Mouse (Mus musculus) embryonic facial prominence, embryonic 12.5 days (tissue): ENCODE measurements around the gene Hnrnpul1. TPM values are rescaled to one million over a fixed set of nuclear protein-coding genes. Genes with fewer than 3 reads are reported as not detected.
A peak's percentile ranks its signal among the peaks of the same experiment; 100 is the strongest.

Experiments used
- ATAC-seq: fragments of 200-750 bp; cut with Nextera tagmentation; 2 replicates; pipeline ENCODE4 v1.8.0; 2017; ENCODE audit not compliant: insufficient number of reproducible peaks, insufficient read depth, low FRiP score, low TSS enrichment
- H3K27ac ChIP-seq: fragments of 300-500 bp; sonication (generic); 2 replicates; pipeline ENCODE4 v1.5.1; 2016; ENCODE audit warnings: mild to moderate bottlenecking
- H3K27me3 ChIP-seq: fragments of 300-500 bp; sonication (generic); 2 replicates; pipeline ENCODE4 v1.6.1; 2016; ENCODE audit warnings: mild to moderate bottlenecking, moderate library complexity
- H3K36me3 ChIP-seq: fragments of 300-500 bp; sonication (generic); 2 replicates; pipeline ENCODE4 v1.6.1; 2016; ENCODE audit warnings: mild to moderate bottlenecking
- H3K4me1 ChIP-seq: fragments of 300-500 bp; sonication (generic); 2 replicates; pipeline ENCODE4 v1.6.1; 2016
- H3K4me2 ChIP-seq: fragments of 300-500 bp; sonication (generic); replicated peaks from 2 replicates; pipeline ENCODE4 v1.6.1; 2016; ENCODE audit warnings: mild to moderate bottlenecking, moderate library complexity
- H3K4me3 ChIP-seq: fragments of 300-500 bp; sonication (generic); 2 replicates; pipeline ENCODE4 v1.5.1; 2016; ENCODE audit warnings: mild to moderate bottlenecking
- H3K9ac ChIP-seq: fragments of 300-500 bp; sonication (generic); 2 replicates; pipeline ENCODE4 v1.6.1; 2016; ENCODE audit warnings: mild to moderate bottlenecking, moderate library complexity
- H3K9me3 ChIP-seq: fragments of 300-500 bp; sonication (generic); 2 replicates; pipeline ENCODE4 v1.6.1; 2016; ENCODE audit warnings: mild to moderate bottlenecking, moderate library complexity
- WGBS: fragments of 180-500 bp; shearing (Covaris S2); methylation state at CpG from one replicate; pipeline ENCODE4 v1.1.7; 2016; 5-methylcytosine and 5-hydroxymethylcytosine counted together
- polyA plus RNA-seq: library from polyadenylated mRNA; unstranded; fragments of >200 nt; fragmentation: Nextera tagmentation; extraction: Ambion mirVana; gene quantifications from 2 replicates; pipeline ENCODE4 v1.2.1, GENCODE M21; 2016

The Hnrnpul1 gene
- polyA plus RNA-seq, 1 experiment from 2014 or later = 72.8 TPM

DNA sequence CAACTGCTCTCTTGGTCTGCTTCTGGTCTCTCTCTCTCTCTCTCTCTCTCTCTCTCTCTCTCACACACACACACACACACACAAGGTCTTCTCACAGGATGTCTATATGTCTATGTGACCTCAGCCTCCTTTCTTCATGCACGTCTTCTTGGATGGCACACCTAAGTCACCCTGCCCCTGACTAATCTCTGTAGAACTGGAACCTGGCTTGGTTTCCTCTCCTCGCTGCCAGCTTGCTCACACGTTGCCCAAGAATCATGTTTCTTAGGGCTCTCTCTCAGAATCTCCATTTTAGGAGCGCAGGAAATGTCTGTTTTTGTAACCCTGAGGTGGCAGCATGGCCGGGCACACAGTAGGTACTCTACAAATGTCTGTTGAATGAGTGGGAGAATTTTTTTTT is 25.5 kb upstream of the Hnrnpul1 start:
- 88% methylated on average over 5 of the region's 5 CpGs for whole genome bisulfite sequencing
- H3K27me3 ChIP-seq = no peaks in the 10 kb centered on the region
- H3K36me3 ChIP-seq = peaks cover 56% of the 10 kb centered on the region
- no peaks in the 10 kb centered on the region for H3K9me3 ChIP-seq
- no peak overlapping the region for H3K4me2 ChIP-seq
- no peak overlapping the region for H3K27ac ChIP-seq
- H3K4me1 ChIP-seq = peaks cover 18% of the 10 kb centered on the region
- H3K9ac ChIP-seq = no peak overlapping the region
- no peak overlapping the region for H3K4me3 ChIP-seq
- ATAC-seq = no peak

DNA sequence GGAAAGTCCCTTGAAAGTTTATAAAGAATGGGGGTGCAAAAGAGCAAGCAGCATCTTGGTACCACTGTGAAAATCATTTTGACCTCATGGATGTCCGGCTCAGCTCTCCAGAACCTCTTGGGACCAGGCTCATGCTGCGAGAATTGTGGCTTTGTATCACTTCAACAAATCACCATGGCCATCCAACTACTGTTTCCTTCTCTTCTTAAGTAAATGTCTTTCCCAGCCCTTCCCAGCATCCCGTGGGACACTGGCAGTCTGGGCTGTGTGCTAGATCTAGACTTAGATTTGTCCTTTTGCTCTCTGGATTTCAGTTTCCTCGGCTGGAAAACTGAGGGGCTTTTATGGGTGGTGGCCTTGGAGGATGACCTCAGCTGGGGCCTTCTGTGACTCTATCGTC is 13.7 kb upstream of the Hnrnpul1 start:
- H3K4me2 ChIP-seq = no peak overlapping the region
- no peaks in the 10 kb centered on the region for H3K9me3 ChIP-seq
- no peak overlapping the region for H3K9ac ChIP-seq
- ATAC-seq = no peak
- H3K27me3 ChIP-seq = no peaks in the 10 kb centered on the region
- no peak overlapping the region for H3K27ac ChIP-seq
- WGBS = 88% methylated on average over 5 of the region's 5 CpGs
- H3K36me3 ChIP-seq = peaks cover 85% of the 10 kb centered on the region
- H3K4me1 ChIP-seq = no peaks in the 10 kb centered on the region
- no peak overlapping the region for H3K4me3 ChIP-seq

DNA sequence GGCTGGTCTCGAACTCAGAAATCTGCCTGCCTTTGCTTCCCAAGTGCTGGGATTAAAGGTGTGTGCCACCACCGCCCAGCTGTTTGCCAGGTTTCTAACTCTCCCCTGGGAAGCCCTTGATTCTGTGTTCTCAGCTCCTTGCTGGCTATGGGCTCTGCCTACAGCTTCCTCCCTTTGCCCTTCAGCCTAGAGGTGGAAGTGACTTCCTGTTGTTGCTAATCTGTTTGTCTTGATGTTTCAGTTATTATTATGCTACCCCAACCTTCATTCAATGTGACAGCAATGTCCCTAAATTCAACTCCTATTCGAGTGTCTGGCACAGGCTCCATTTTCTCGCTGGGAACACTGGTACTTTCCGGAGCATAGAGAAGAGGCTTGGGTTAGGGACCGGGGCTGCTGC is 11.6 kb upstream of the Hnrnpul1 start:
- Histone ChIP-seq H3K36me3 (peaks cover 87% of the 10 kb centered on the region), H3K9ac (no peak overlapping the region)

DNA sequence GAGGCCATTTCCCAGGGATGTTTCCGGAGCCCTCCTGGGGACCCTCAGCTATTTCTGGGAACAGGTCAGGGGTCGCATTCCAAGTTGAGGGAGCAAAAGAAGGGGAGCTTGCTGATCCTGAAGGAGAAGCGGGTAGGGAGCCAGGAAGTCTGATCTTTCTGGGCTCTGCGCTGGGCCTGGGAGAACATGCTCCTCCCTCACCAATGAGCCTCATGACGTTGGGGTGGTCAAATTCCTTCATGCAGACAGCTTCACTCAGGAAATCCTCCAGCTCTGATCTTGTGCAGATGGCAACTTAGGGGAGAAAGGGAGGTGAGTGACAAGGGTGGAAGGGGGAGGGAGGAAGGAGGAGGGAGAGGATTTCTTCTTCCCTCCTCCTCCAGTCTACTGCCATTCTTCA is 9.7 kb upstream of the Hnrnpul1 start:
- Histone ChIP-seq H3K27me3 (no peaks in the 10 kb centered on the region), H3K4me1 (no peaks in the 10 kb centered on the region), H3K4me3 (no peak overlapping the region), H3K4me2 (no peak overlapping the region), H3K27ac (peak overlapping the region; percentile 24; the same call in 1 of the 2 replicates), H3K9ac (no peak overlapping the region), H3K9me3 (no peaks in the 10 kb centered on the region), H3K36me3 (peaks cover 87% of the 10 kb centered on the region)
- ATAC-seq = no peak
- 35% methylated on average over 5 of the region's 5 CpGs for WGBS

More for the DNA sequence above, 11.6 kb upstream of the Hnrnpul1 start:
- no peak for ATAC-seq
- Histone ChIP-seq H3K9me3 (no peaks in the 10 kb centered on the region), H3K4me2 (no peak overlapping the region), H3K27ac (no peak overlapping the region), H3K4me3 (no peak overlapping the region), H3K4me1 (no peaks in the 10 kb centered on the region), H3K27me3 (no peaks in the 10 kb centered on the region)
- 88% methylated on average over 6 of the region's 6 CpGs for WGBS

DNA sequence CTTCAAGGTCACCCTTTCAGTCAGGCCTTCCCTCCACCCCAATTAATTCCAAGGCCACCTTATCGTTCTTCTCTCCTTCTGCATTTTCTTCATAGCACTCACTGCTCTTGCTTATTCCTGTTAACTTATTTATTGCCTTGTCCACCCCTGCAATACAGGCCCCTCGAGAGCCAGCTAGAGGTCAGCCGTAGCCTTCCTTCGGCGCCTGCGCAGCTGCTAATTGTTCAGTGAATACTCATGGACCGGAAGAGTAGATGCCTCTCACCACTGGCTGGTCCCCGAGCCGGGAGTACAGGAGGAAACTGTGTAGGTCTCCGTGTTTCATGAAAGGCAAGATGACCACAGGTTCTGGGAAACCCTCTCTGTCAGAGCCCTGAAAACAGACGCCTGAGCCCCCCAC is 9.1 kb upstream of the Hnrnpul1 start:
- no peak overlapping the region for H3K4me2 ChIP-seq
- H3K9me3 ChIP-seq = no peaks in the 10 kb centered on the region
- H3K27ac ChIP-seq = 0 out of 2 replicates have a peak overlapping the region, but pooled peaks have one; percentile 24
- peaks cover 85% of the 10 kb centered on the region for H3K36me3 ChIP-seq
- H3K9ac ChIP-seq = no peak overlapping the region
- no peak for ATAC-seq
- 66% methylated on average over 11 of the region's 11 CpGs for WGBS
- no peaks in the 10 kb centered on the region for H3K27me3 ChIP-seq
- no peak overlapping the region for H3K4me3 ChIP-seq
- no peaks in the 10 kb centered on the region for H3K4me1 ChIP-seq

DNA sequence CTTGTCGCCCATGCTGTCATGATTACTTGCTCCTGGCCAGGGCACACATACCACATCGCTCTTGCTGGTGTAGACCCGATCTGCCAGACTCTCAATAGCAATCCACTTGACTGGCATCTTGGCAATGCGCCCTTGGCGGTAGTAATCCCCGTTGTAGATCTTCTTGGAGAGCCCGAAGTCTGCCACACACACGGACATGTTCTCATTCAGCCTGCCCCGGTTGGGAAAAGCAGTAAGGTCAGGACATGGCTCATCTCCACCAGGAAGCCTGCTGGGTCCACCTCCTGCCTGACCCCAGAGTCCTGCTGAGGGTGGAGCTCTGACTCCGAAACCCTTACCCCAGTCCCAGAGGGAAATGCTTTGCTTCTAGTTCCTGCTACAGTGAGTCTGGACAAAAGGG is 6.8 kb upstream of the Hnrnpul1 start:
- Histone ChIP-seq H3K27ac (no peak overlapping the region), H3K27me3 (no peaks in the 10 kb centered on the region), H3K4me3 (no peak overlapping the region), H3K36me3 (peaks cover 73% of the 10 kb centered on the region), H3K9me3 (no peaks in the 10 kb centered on the region), H3K4me1 (no peaks in the 10 kb centered on the region), H3K9ac (no peak overlapping the region), H3K4me2 (no peak overlapping the region)
- no peak for ATAC-seq
- 77% methylated on average over 10 of the region's 10 CpGs for WGBS

DNA sequence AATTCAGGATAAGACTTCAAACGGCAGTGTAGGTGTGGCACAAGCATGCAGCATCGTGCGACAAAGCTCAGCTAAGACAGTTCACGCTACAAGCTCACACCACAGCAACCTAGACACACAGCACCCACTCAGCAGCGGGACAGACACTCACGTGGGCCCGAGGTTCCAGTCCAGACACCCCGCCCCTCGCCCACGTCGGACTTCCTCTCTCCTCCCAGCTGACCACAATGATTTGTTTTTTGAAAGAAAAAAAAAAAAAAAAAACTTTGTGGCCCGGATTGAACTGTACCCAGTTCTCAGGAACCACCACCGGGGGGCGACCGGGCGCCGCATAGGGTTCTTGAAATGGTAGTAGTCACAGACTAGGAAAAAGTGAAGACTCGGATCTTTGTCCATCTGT is 1.5 kb upstream of the Hnrnpul1 start:
- H3K36me3 ChIP-seq = peaks cover 38% of the 10 kb centered on the region
- peak; percentile 18; the same call in 1 of the 2 replicates for ATAC-seq
- 1% methylated on average over 18 of the region's 18 CpGs for WGBS

DNA sequence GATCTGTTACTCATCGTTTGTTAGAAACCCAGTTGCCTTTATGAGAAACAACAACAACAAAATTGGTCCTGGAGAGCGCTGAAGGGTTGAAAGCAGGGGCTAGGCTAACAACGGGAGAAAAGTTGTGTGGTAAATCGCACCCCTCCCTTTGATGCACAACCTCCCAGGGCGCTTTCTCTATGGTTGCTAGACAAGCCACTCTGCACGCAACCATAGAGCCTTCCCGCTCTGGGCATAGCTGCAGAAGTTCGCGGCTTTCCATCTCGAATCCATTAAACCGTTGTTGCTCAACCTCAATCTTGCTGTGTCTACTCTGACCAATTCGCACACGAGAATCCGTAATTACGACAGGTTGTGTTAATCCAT is 894 bp upstream of the Hnrnpul1 start:
- Histone ChIP-seq H3K4me1 (peaks cover 20% of the 10 kb centered on the region), H3K36me3 (peaks cover 38% of the 10 kb centered on the region), H3K27me3 (no peaks in the 10 kb centered on the region), H3K9ac (peak overlapping the region; percentile 55; the same call in 1 of the 2 replicates), H3K9me3 (no peaks in the 10 kb centered on the region), H3K4me3 (peak overlapping the region; percentile 94), H3K27ac (peak overlapping the region; percentile 98), H3K4me2 (peak overlapping the region; percentile 84)
- ATAC-seq = peak; percentile 52
- under 1% methylated on average over 15 of the region's 15 CpGs for WGBS

More for the DNA sequence above, 1.5 kb upstream of the Hnrnpul1 start:
- peak overlapping the region; percentile 94 for H3K4me3 ChIP-seq
- H3K4me2 ChIP-seq = peak overlapping the region; percentile 84
- no peaks in the 10 kb centered on the region for H3K27me3 ChIP-seq
- H3K9me3 ChIP-seq = no peaks in the 10 kb centered on the region
- H3K9ac ChIP-seq = peak overlapping the region; percentile 55; the same call in 1 of the 2 replicates
- peak overlapping the region; percentile 98 for H3K27ac ChIP-seq
- peaks cover 20% of the 10 kb centered on the region for H3K4me1 ChIP-seq

DNA sequence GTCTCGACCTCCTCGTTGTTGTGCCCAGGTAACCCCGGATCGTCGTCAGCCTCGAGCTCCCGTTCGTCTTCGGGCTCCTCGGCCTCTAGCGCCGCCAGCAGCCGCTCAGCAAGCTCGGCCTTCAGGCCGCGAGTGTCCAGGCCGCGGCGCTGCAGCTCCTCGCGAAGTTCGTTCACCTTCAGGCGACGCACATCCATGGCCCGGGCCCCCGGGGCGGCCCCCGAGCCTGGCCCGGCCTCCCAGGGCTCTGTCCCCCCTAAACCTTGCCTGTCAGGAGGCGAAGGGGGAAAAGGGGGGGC is 169 bp downstream of the Hnrnpul1 start:
- Histone ChIP-seq H3K27me3 (no peaks in the 10 kb centered on the region), H3K27ac (peak overlapping the region; percentile 98), H3K4me2 (peak overlapping the region; percentile 86), H3K9ac (peak overlapping the region; percentile 98), H3K4me1 (peaks cover 20% of the 10 kb centered on the region), H3K9me3 (no peaks in the 10 kb centered on the region), H3K36me3 (peaks cover 36% of the 10 kb centered on the region), H3K4me3 (peak overlapping the region; percentile 94)
- ATAC-seq = no peak; the same call in 1 of the 2 replicates
- WGBS = under 1% methylated on average over 30 of the region's 30 CpGs

DNA sequence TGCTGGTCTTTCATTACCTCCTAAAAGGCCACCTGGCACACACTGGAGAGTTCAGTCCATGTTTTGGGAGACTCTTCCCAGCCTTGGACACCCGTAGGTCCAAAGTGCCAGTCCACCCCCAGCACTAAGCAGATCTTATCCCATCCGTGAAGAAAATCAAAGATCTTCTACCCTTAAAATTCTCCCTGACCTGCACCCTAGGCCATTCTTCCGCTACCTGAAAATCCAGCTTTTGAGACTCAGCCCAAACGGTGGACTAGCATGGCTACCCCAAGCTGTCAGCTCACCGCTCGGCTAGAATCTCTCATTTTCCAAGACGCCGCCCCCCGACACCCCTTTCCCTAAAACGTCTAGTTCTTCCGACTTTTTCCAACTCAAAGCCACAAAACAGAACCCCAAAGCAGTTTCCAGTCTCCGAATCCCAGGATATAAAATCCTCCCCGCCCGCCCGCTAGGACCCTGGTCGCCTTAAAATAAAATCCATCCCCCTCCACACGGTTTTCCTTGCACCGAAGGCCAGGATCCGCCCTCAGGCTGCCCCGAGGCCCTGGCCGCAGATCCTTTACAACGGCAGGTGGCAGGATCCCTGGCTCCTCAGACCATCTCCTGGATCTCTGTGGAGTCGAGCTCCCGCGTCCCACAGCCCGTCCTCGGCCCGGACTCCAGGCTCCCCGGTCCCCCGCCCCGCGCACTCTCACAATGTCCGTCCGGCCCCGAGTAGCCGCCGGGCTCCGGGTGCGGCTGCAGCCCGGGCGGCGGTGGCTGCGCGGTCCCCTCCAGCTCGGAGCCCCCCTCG is 716 bp downstream of the Hnrnpul1 start:
- peak; percentile 1; the same call in 1 of the 2 replicates for ATAC-seq
- H3K4me1 ChIP-seq = peaks cover 20% of the 10 kb centered on the region
- under 1% methylated on average over 46 of the region's 46 CpGs for WGBS
- peak overlapping the region; percentile 98 for H3K27ac ChIP-seq
- no peaks in the 10 kb centered on the region for H3K27me3 ChIP-seq
- H3K4me3 ChIP-seq = peak overlapping the region; percentile 94
- peaks cover 37% of the 10 kb centered on the region for H3K36me3 ChIP-seq
- H3K9me3 ChIP-seq = no peaks in the 10 kb centered on the region
- peak overlapping the region; percentile 98 for H3K9ac ChIP-seq
- H3K4me2 ChIP-seq = peak overlapping the region; percentile 86

DNA sequence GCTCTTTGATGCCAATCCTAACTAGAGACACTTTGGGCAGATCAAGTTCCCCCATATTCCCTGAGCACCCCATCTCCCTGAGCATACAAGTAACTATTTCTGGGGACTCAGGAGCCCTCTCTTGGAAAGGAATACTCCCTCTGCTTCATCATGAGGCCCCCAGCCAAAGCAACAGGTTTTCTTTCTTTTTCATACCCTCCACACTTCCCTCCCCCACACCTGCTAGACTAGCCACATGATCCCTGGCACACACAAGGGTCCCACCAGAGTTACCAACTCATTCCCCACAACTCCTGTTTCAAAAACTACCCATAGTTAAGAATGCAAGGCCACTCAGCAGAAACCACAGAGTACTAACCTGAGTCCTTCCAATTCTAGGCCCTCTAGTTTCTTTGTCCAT is 1.5 kb downstream of the Hnrnpul1 start:
- Histone ChIP-seq H3K36me3 (peaks cover 37% of the 10 kb centered on the region), H3K27ac (no peak overlapping the region)

DNA sequence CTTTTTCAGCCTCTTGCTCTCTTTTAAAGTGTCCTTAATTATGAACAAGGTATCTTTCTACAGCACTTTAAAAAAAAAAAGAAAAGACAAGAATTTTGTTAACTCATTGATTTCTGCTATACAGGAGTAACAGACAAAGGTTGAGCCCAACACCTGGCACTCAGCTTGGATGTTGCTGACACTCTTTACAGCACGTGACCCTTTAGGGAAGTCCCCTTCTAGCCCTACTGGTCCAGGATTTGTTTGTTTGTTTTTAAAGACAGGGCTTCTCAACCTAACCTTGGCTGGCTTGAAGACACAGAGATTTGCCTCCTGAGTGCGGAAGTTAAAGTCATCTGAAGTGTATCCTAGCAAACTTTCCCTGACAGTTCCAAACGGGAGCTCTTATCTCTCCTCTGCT is 7.7 kb downstream of the Hnrnpul1 start:
- H3K27ac ChIP-seq = no peak overlapping the region
- H3K27me3 ChIP-seq = no peaks in the 10 kb centered on the region
- ATAC-seq = no peak
- peaks cover 98% of the 10 kb centered on the region for H3K36me3 ChIP-seq
- H3K4me3 ChIP-seq = no peak overlapping the region
- H3K4me2 ChIP-seq = no peak overlapping the region
- 79% methylated on average over 3 of the region's 3 CpGs for WGBS
- no peak overlapping the region for H3K9ac ChIP-seq
- H3K4me1 ChIP-seq = peaks cover 3% of the 10 kb centered on the region; the same call in 1 of the 2 replicates
- H3K9me3 ChIP-seq = no peaks in the 10 kb centered on the region

More for the DNA sequence above, 1.5 kb downstream of the Hnrnpul1 start:
- no peaks in the 10 kb centered on the region for H3K9me3 ChIP-seq
- H3K4me2 ChIP-seq = peak overlapping the region; percentile 86
- H3K27me3 ChIP-seq = no peaks in the 10 kb centered on the region
- H3K9ac ChIP-seq = peak overlapping the region; percentile 98
- H3K4me3 ChIP-seq = peak overlapping the region; percentile 94
- no peak for ATAC-seq
- H3K4me1 ChIP-seq = peaks cover 20% of the 10 kb centered on the region
